Mouse (Mus musculus): ENCODE measurements at regions not wholly inside any gene's neighbourhood (a gene's known extent, or its start where the extent isn't known, plus 50 kb on each side); places are given as distances from the start of the nearest gene placed in this dataset.

DNA sequence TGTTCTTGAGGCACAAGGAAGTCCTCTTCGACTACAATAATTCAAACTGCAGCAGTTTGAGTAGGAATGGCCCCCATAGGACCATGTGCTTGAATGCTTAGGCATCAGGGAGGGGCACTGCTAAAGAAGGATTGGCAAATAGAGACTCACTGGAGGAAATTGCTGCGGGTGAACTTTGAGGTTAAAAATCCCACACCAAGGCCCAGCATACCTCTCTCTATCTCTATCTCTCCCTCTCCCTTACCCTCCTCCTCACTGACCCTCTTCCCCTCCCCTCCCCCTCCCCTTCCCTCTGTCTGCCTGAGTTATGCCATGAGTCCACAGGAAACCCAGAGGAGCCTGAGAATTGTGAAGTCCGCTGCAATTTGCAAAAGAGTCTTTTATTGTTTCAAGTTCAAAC lies 180.8 kb upstream of the Ipo5 start:
- Histone ChIP-seq H3K4me2 (replicated peaks; ENCODE audit: low read depth, low read length, severe bottlenecking) (no peak overlapping the region), H3K9ac (ENCODE audit: low read depth, low read length, severe bottlenecking) (no peak overlapping the region), H3K36me3 (ENCODE audit: control insufficient read depth, insufficient read depth, low read length) (no peaks in the 10 kb centered on the region), H3K4me3 (replicated peaks; ENCODE audit: low read length) (no peak overlapping the region), H3K27me3 (ENCODE audit: control insufficient read depth, insufficient read depth, low read length) (no peaks in the 10 kb centered on the region), H3K27ac (replicated peaks; ENCODE audit: low read depth, low read length) (no peak overlapping the region), H3K9me3 (ENCODE audit: control insufficient read depth, low read length) (no peaks in the 10 kb centered on the region), H3K4me1 (ENCODE audit: control insufficient read depth, insufficient read depth, low read length) (peaks cover 3% of the 10 kb centered on the region)
- no peak for DNase-seq (ENCODE audit: low spot score)
- 35% methylated on average over 3 of the region's 3 CpGs for WGBS
- ATAC-seq (ENCODE audit: low FRiP score, low read depth): no peak
- no peak for TF ChIP-seq POLR2A (IDR thresholded peaks at IDR 0.05; ENCODE audit: borderline replicate concordance, extremely low read depth, insufficient read depth, insufficient read length)

DNA sequence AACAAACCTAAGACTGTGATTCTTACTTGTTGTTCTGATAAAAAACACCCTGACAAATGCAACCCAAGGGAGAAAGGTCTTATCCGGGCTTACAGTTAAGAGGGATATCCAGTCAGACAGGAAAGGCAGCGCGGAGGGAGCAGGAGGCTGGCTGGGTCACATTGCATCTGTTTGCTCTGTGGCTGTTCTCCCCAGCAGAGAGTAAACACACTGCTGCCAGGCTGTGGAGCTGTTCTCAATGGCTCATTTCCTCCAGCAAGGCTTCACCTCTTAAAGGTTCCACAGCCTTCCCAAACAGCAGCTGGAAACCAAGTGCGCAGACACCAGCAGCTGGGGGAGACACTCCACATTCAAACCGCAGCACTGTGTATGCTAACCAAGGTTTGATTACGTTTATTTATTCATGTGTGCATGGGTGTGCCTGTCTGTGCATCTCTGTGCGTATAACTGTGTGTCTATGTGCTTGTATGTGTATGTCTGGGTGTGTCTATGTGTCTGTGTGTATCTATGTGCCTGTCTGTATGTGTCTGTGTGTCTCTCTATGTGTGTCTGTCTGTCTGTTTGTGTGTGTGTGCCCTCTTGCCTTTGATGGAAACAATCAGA lies 179.2 kb upstream of the Ipo5 start:
- no peak for TF ChIP-seq POLR2A (IDR thresholded peaks at IDR 0.05; ENCODE audit: borderline replicate concordance, extremely low read depth, insufficient read depth, insufficient read length)

DNA sequence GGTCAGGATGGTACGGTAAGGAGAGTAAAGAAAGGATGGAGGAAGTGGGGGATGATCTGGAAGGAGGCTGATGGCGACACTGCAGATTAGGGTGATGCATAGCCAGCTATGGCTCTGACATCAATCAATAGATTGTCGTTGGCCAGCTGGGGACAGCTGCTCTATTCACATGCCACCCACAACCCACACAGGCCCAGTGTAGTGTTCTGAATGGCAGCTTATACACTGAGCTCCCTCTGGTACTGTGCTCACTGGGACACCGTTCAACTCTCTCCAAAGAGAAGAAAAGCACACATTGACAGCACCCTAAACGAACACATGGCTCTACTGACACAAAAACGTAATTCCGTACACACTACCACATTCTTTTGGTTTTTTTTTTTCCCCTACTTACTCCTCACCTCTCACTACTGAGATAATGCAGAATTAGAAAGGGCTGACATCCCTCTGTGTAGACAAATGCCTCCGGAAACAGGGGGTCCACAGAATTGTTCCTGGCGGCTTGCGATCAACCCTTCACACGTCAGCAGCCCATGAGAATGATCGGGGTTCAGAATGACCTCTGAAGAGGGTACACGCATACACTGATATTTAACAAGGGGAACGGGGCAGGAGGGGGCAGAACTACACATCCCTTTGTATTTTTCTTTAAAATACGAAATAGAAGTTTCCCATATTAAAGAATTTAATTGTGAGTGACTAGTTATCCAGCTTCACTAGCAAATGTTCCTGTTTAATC lies 178.5 kb upstream of the Ipo5 start:
- ATAC-seq (ENCODE audit: low FRiP score, low read depth): no peak
- DNase-seq (ENCODE audit: low spot score): no peak
- H3K4me3 ChIP-seq (replicated peaks; ENCODE audit: low read length): no peak overlapping the region

More for the DNA sequence above, 179.2 kb upstream of the Ipo5 start:
- H3K4me2 ChIP-seq (replicated peaks; ENCODE audit: low read depth, low read length, severe bottlenecking): no peak overlapping the region
- H3K4me3 ChIP-seq (replicated peaks; ENCODE audit: low read length): no peak overlapping the region
- no peak overlapping the region for H3K9ac ChIP-seq (ENCODE audit: low read depth, low read length, severe bottlenecking)
- DNase-seq (ENCODE audit: low spot score) (no peak), ATAC-seq (ENCODE audit: low FRiP score, low read depth) (no peak)
- H3K36me3 ChIP-seq (ENCODE audit: control insufficient read depth, insufficient read depth, low read length): no peaks in the 10 kb centered on the region
- H3K27me3 ChIP-seq (ENCODE audit: control insufficient read depth, insufficient read depth, low read length): no peaks in the 10 kb centered on the region
- 69% methylated on average over 7 of the region's 7 CpGs for WGBS
- peaks cover 3% of the 10 kb centered on the region for H3K4me1 ChIP-seq (ENCODE audit: control insufficient read depth, insufficient read depth, low read length)
- no peaks in the 10 kb centered on the region for H3K9me3 ChIP-seq (ENCODE audit: control insufficient read depth, low read length)
- H3K27ac ChIP-seq (replicated peaks; ENCODE audit: low read depth, low read length): no peak overlapping the region

DNA sequence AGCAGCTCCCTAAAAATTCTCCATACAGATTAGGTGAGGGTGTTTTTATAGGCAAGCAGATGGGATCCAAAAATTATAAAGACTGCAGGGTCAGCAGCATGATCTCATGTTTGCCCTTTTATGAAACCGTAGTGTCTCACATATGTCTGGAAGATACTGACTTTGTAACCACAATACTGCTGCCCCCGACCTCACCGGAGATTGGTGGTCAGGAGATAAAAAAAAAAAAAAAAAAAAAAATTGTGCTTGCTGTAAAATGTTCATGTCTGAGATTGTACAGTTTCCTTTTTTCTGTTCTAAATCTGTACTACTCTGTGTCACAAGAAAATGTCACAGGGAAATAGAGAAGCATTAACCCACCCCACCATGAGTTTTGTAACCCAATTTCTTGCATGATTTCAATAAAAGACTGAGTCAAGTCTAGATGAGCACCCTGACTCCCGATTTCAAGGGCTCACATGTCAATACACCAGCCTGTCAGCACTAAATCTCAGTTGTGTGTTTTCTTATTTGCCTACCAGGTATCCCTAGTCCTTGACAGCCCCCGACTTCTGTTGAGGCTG lies 169.5 kb upstream of the Ipo5 start:
- WGBS: 83% methylated on average over 5 of the region's 5 CpGs
- Histone ChIP-seq H3K9ac (ENCODE audit: low read depth, low read length, severe bottlenecking) (no peak overlapping the region), H3K4me3 (replicated peaks; ENCODE audit: low read length) (no peak overlapping the region), H3K9me3 (ENCODE audit: control insufficient read depth, low read length) (no peaks in the 10 kb centered on the region), H3K27me3 (ENCODE audit: control insufficient read depth, insufficient read depth, low read length) (no peaks in the 10 kb centered on the region), H3K4me1 (ENCODE audit: control insufficient read depth, insufficient read depth, low read length) (no peaks in the 10 kb centered on the region), H3K4me2 (replicated peaks; ENCODE audit: low read depth, low read length, severe bottlenecking) (no peak overlapping the region), H3K27ac (replicated peaks; ENCODE audit: low read depth, low read length) (no peak overlapping the region), H3K36me3 (ENCODE audit: control insufficient read depth, insufficient read depth, low read length) (no peaks in the 10 kb centered on the region)
- ATAC-seq (ENCODE audit: low FRiP score, low read depth): no peak
- DNase-seq (ENCODE audit: low spot score): no peak
- TF ChIP-seq POLR2A (IDR thresholded peaks at IDR 0.05; ENCODE audit: borderline replicate concordance, extremely low read depth, insufficient read depth, insufficient read length): no peak

More for the DNA sequence above, 178.5 kb upstream of the Ipo5 start:
- WGBS: 80% methylated on average over 15 of the region's 15 CpGs
- no peak overlapping the region for H3K27ac ChIP-seq (replicated peaks; ENCODE audit: low read depth, low read length)
- no peaks in the 10 kb centered on the region for H3K27me3 ChIP-seq (ENCODE audit: control insufficient read depth, insufficient read depth, low read length)
- TF ChIP-seq POLR2A (IDR thresholded peaks at IDR 0.05; ENCODE audit: borderline replicate concordance, extremely low read depth, insufficient read depth, insufficient read length): no peak
- H3K9ac ChIP-seq (ENCODE audit: low read depth, low read length, severe bottlenecking): no peak overlapping the region
- peaks cover 3% of the 10 kb centered on the region for H3K4me1 ChIP-seq (ENCODE audit: control insufficient read depth, insufficient read depth, low read length)
- no peak overlapping the region for H3K4me2 ChIP-seq (replicated peaks; ENCODE audit: low read depth, low read length, severe bottlenecking)
- H3K36me3 ChIP-seq (ENCODE audit: control insufficient read depth, insufficient read depth, low read length): no peaks in the 10 kb centered on the region
- no peaks in the 10 kb centered on the region for H3K9me3 ChIP-seq (ENCODE audit: control insufficient read depth, low read length)

DNA sequence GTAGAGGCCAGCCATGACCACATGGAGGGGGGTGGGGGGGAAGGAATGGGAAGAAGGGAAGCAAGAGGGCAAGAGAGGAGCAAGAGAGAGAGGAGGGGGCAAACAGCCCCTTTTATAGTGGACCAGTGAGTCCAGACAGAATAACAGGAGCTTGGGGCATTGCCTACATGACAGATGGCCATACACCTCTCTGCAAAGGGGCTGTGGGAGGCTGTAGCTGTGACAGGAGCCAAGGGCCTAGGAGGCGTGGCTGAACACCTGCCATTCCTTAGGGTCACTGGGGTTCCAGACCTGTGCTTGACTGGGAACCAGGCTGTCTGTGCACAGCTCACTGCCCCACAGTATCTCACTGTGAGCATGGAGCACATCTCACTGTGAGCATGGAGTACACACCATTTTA lies 157.0 kb upstream of the Ipo5 start:
- no peak for DNase-seq (ENCODE audit: low spot score)
- no peak for ATAC-seq (ENCODE audit: low FRiP score, low read depth)
- 75% methylated on average over 1 of the region's 1 CpGs for WGBS
- H3K4me3 ChIP-seq (replicated peaks; ENCODE audit: low read length): no peak overlapping the region
- no peaks in the 10 kb centered on the region for H3K36me3 ChIP-seq (ENCODE audit: control insufficient read depth, insufficient read depth, low read length)
- H3K27ac ChIP-seq (replicated peaks; ENCODE audit: low read depth, low read length): no peak overlapping the region
- H3K4me1 ChIP-seq (ENCODE audit: control insufficient read depth, insufficient read depth, low read length): no peaks in the 10 kb centered on the region
- no peaks in the 10 kb centered on the region for H3K9me3 ChIP-seq (ENCODE audit: control insufficient read depth, low read length)
- no peak overlapping the region for H3K9ac ChIP-seq (ENCODE audit: low read depth, low read length, severe bottlenecking)
- H3K4me2 ChIP-seq (replicated peaks; ENCODE audit: low read depth, low read length, severe bottlenecking): no peak overlapping the region
- TF ChIP-seq POLR2A (IDR thresholded peaks at IDR 0.05; ENCODE audit: borderline replicate concordance, extremely low read depth, insufficient read depth, insufficient read length): no peak
- no peaks in the 10 kb centered on the region for H3K27me3 ChIP-seq (ENCODE audit: control insufficient read depth, insufficient read depth, low read length)
